Mouse (Mus musculus): ENCODE results near the gene Rnf144b. TPM values are rescaled to one million over a fixed set of nuclear protein-coding genes. Genes with fewer than 3 reads are reported as not detected.

Gene Rnf144b
- polyA plus RNA-seq, 1 experiment from 2014 or later: 1.0 TPM

- no peak overlapping the region for H3K4me3 ChIP-seq (ENCODE audit: low read depth, low read length)
- 93% methylated on average over 7 of the region's 7 CpGs for WGBS
- H3K4me2 ChIP-seq (ENCODE audit: low read length): no peak overlapping the region
- no peak overlapping the region for H3K9ac ChIP-seq (ENCODE audit: low read depth, low read length)
- no peaks in the 10 kb centered on the region for H3K4me1 ChIP-seq (ENCODE audit: control insufficient read depth, insufficient read depth, low read length)
- no peaks in the 10 kb centered on the region for H3K27me3 ChIP-seq (ENCODE audit: control insufficient read depth, insufficient read depth, low read depth, low read length)
- H3K36me3 ChIP-seq (ENCODE audit: control insufficient read depth, insufficient read depth, low read length): no peaks in the 10 kb centered on the region
- ATAC-seq: no peak
- H3K27ac ChIP-seq (ENCODE audit: low read length): no peak overlapping the region
- H3K9me3 ChIP-seq (replicated peaks; ENCODE audit: control insufficient read depth, low read length, poor library complexity, severe bottlenecking): no peaks in the 10 kb centered on the region
Measured at GRCm38 (mm10) chr13:47135741-47136140, 13.3 kb downstream of the Rnf144b start.

GRCm38 (mm10) chr13:47142764-47143163, 20.3 kb downstream of the Rnf144b start:
- Histone ChIP-seq H3K27me3 (ENCODE audit: control insufficient read depth, insufficient read depth, low read depth, low read length) (no peaks in the 10 kb centered on the region), H3K9me3 (replicated peaks; ENCODE audit: control insufficient read depth, low read length, poor library complexity, severe bottlenecking) (no peaks in the 10 kb centered on the region), H3K4me2 (ENCODE audit: low read length) (no peak overlapping the region), H3K36me3 (ENCODE audit: control insufficient read depth, insufficient read depth, low read length) (no peaks in the 10 kb centered on the region), H3K4me3 (ENCODE audit: low read depth, low read length) (no peak overlapping the region), H3K4me1 (ENCODE audit: control insufficient read depth, insufficient read depth, low read length) (no peaks in the 10 kb centered on the region), H3K27ac (ENCODE audit: low read length) (no peak overlapping the region), H3K9ac (ENCODE audit: low read depth, low read length) (no peak overlapping the region)
- no peak for ATAC-seq
- WGBS: 84% methylated on average over 6 of the region's 6 CpGs

- H3K9ac ChIP-seq (ENCODE audit: low read depth, low read length): no peak overlapping the region
- no peaks in the 10 kb centered on the region for H3K27me3 ChIP-seq (ENCODE audit: control insufficient read depth, insufficient read depth, low read depth, low read length)
- H3K36me3 ChIP-seq (ENCODE audit: control insufficient read depth, insufficient read depth, low read length): no peaks in the 10 kb centered on the region
- 0 out of 2 replicates have a peak, but pooled peaks cover 2% of the 10 kb centered on the region for H3K4me1 ChIP-seq (ENCODE audit: control insufficient read depth, insufficient read depth, low read length)
- WGBS: 79% methylated on average over 9 of the region's 9 CpGs
- no peak overlapping the region for H3K4me2 ChIP-seq (ENCODE audit: low read length)
- H3K27ac ChIP-seq (ENCODE audit: low read length): no peak overlapping the region
- H3K9me3 ChIP-seq (replicated peaks; ENCODE audit: control insufficient read depth, low read length, poor library complexity, severe bottlenecking): no peaks in the 10 kb centered on the region
- no peak for ATAC-seq
- no peak overlapping the region for H3K4me3 ChIP-seq (ENCODE audit: low read depth, low read length)
Measured at GRCm38 (mm10) chr13:47145939-47146338, 23.5 kb downstream of the Rnf144b start.

GRCm38 (mm10) chr13:47146388-47146787, 23.9 kb downstream of the Rnf144b start:
- H3K27me3 ChIP-seq (ENCODE audit: control insufficient read depth, insufficient read depth, low read depth, low read length): no peaks in the 10 kb centered on the region
- ATAC-seq: no peak
- 0 out of 2 replicates have a peak, but pooled peaks cover 2% of the 10 kb centered on the region for H3K4me1 ChIP-seq (ENCODE audit: control insufficient read depth, insufficient read depth, low read length)
- WGBS: 70% methylated on average over 7 of the region's 7 CpGs
- H3K9me3 ChIP-seq (replicated peaks; ENCODE audit: control insufficient read depth, low read length, poor library complexity, severe bottlenecking): no peaks in the 10 kb centered on the region
- no peaks in the 10 kb centered on the region for H3K36me3 ChIP-seq (ENCODE audit: control insufficient read depth, insufficient read depth, low read length)
- H3K27ac ChIP-seq (ENCODE audit: low read length): no peak overlapping the region
- no peak overlapping the region for H3K9ac ChIP-seq (ENCODE audit: low read depth, low read length)
- H3K4me2 ChIP-seq (ENCODE audit: low read length): no peak overlapping the region
- H3K4me3 ChIP-seq (ENCODE audit: low read depth, low read length): no peak overlapping the region

GRCm38 (mm10) chr13:47148573-47148972, 26.1 kb downstream of the Rnf144b start:
- Histone ChIP-seq H3K9me3 (replicated peaks; ENCODE audit: control insufficient read depth, low read length, poor library complexity, severe bottlenecking) (no peaks in the 10 kb centered on the region), H3K4me3 (ENCODE audit: low read depth, low read length) (no peak overlapping the region), H3K36me3 (ENCODE audit: control insufficient read depth, insufficient read depth, low read length) (no peaks in the 10 kb centered on the region), H3K27me3 (ENCODE audit: control insufficient read depth, insufficient read depth, low read depth, low read length) (no peaks in the 10 kb centered on the region), H3K27ac (ENCODE audit: low read length) (no peak overlapping the region), H3K4me1 (ENCODE audit: control insufficient read depth, insufficient read depth, low read length) (0 out of 2 replicates have a peak, but pooled peaks cover 2% of the 10 kb centered on the region), H3K4me2 (ENCODE audit: low read length) (peak overlapping the region; percentile 2; the same call in 1 of the 2 replicates), H3K9ac (ENCODE audit: low read depth, low read length) (no peak overlapping the region)
- ATAC-seq: no peak
- 63% methylated on average over 11 of the region's 11 CpGs for WGBS

GRCm38 (mm10) chr13:47149993-47150392, 27.5 kb downstream of the Rnf144b start:
- WGBS: 94% methylated on average over 10 of the region's 10 CpGs
- Histone ChIP-seq H3K27ac (ENCODE audit: low read length) (no peak overlapping the region), H3K4me2 (ENCODE audit: low read length) (no peak overlapping the region), H3K4me3 (ENCODE audit: low read depth, low read length) (no peak overlapping the region), H3K27me3 (ENCODE audit: control insufficient read depth, insufficient read depth, low read depth, low read length) (no peaks in the 10 kb centered on the region), H3K36me3 (ENCODE audit: control insufficient read depth, insufficient read depth, low read length) (no peaks in the 10 kb centered on the region), H3K9ac (ENCODE audit: low read depth, low read length) (no peak overlapping the region), H3K4me1 (ENCODE audit: control insufficient read depth, insufficient read depth, low read length) (0 out of 2 replicates have a peak, but pooled peaks cover 2% of the 10 kb centered on the region), H3K9me3 (replicated peaks; ENCODE audit: control insufficient read depth, low read length, poor library complexity, severe bottlenecking) (no peaks in the 10 kb centered on the region)
- ATAC-seq: no peak

GRCm38 (mm10) chr13:47151060-47151459, 28.6 kb downstream of the Rnf144b start:
- WGBS: 94% methylated on average over 14 of the region's 14 CpGs
- H3K27me3 ChIP-seq (ENCODE audit: control insufficient read depth, insufficient read depth, low read depth, low read length): no peaks in the 10 kb centered on the region

GRCm38 (mm10) chr13:47152390-47152789, 29.9 kb downstream of the Rnf144b start:
- WGBS: 33% methylated on average over 7 of the region's 7 CpGs
- Histone ChIP-seq H3K9ac (ENCODE audit: low read depth, low read length) (no peak overlapping the region), H3K27ac (ENCODE audit: low read length) (no peak overlapping the region), H3K36me3 (ENCODE audit: control insufficient read depth, insufficient read depth, low read length) (no peaks in the 10 kb centered on the region), H3K4me2 (ENCODE audit: low read length) (no peak overlapping the region), H3K4me1 (ENCODE audit: control insufficient read depth, insufficient read depth, low read length) (0 out of 2 replicates have a peak, but pooled peaks cover 2% of the 10 kb centered on the region), H3K9me3 (replicated peaks; ENCODE audit: control insufficient read depth, low read length, poor library complexity, severe bottlenecking) (no peaks in the 10 kb centered on the region), H3K27me3 (ENCODE audit: control insufficient read depth, insufficient read depth, low read depth, low read length) (no peaks in the 10 kb centered on the region), H3K4me3 (ENCODE audit: low read depth, low read length) (no peak overlapping the region)
- ATAC-seq: peak; percentile 66; the same call in 1 of the 2 replicates

More at GRCm38 (mm10) chr13:47151060-47151459, 28.6 kb downstream of the Rnf144b start:
- Histone ChIP-seq H3K4me2 (ENCODE audit: low read length) (no peak overlapping the region), H3K4me3 (ENCODE audit: low read depth, low read length) (no peak overlapping the region), H3K4me1 (ENCODE audit: control insufficient read depth, insufficient read depth, low read length) (0 out of 2 replicates have a peak, but pooled peaks cover 2% of the 10 kb centered on the region), H3K36me3 (ENCODE audit: control insufficient read depth, insufficient read depth, low read length) (no peaks in the 10 kb centered on the region), H3K27ac (ENCODE audit: low read length) (no peak overlapping the region), H3K9me3 (replicated peaks; ENCODE audit: control insufficient read depth, low read length, poor library complexity, severe bottlenecking) (no peaks in the 10 kb centered on the region), H3K9ac (ENCODE audit: low read depth, low read length) (no peak overlapping the region)
- no peak for ATAC-seq

- 65% methylated on average over 5 of the region's 5 CpGs for WGBS
- Histone ChIP-seq H3K36me3 (ENCODE audit: control insufficient read depth, insufficient read depth, low read length) (no peaks in the 10 kb centered on the region), H3K9me3 (replicated peaks; ENCODE audit: control insufficient read depth, low read length, poor library complexity, severe bottlenecking) (no peaks in the 10 kb centered on the region), H3K9ac (ENCODE audit: low read depth, low read length) (no peak overlapping the region), H3K27ac (ENCODE audit: low read length) (no peak overlapping the region), H3K4me1 (ENCODE audit: control insufficient read depth, insufficient read depth, low read length) (0 out of 2 replicates have a peak, but pooled peaks cover 2% of the 10 kb centered on the region), H3K4me3 (ENCODE audit: low read depth, low read length) (no peak overlapping the region), H3K27me3 (ENCODE audit: control insufficient read depth, insufficient read depth, low read depth, low read length) (no peaks in the 10 kb centered on the region), H3K4me2 (ENCODE audit: low read length) (no peak overlapping the region)
- ATAC-seq: no peak
Measured at GRCm38 (mm10) chr13:47153206-47153605, 30.8 kb downstream of the Rnf144b start.
